Mouse (Mus musculus): ENCODE measurements around the gene Nlrc4.
A peak's percentile ranks its signal among the peaks of the same experiment; 100 is the strongest.
"Not testable (repeated sequence)": the region's sequence is repeated elsewhere in the genome, so short reads cannot be mapped to it uniquely, and the experiment has no call there.

Nlrc4 gene

DNA sequence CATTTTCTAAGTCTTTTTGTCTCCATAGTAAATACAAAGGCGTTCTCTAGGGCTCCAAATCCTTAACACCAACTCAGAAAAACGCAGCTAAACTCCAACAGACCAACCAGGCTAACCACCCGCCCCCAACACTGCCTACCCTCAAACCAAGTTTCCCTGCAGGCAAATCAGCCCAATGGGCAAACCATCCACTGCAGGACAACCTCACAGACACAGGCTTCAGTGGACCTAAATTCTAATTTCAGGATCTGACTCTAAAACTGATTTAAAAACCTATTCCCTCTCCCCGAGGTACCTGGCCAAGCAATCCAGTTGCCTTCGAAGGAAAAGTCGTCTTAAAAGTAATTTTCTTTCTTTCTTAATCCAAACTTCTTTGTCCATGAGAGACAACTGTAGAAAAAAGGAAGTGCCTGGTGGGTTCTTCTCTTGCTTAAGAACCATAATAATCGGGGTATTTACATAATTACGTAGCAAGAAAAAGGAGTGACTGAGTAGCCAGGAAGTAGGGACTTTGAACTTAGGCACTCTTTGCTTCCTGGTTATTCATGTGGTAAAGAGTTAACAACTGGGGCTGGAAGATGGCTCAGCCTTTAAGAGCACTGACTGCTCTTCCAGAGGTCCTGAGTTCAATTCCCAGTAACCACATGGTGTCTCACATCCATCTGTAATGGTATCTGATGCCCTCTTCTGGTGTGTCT lies at the start of gene Nlrc4:
Nlrc4 (minus strand) TSS at position 432 of the 698 bp plus-strand sequence.
- DNase-seq = no peak

DNA sequence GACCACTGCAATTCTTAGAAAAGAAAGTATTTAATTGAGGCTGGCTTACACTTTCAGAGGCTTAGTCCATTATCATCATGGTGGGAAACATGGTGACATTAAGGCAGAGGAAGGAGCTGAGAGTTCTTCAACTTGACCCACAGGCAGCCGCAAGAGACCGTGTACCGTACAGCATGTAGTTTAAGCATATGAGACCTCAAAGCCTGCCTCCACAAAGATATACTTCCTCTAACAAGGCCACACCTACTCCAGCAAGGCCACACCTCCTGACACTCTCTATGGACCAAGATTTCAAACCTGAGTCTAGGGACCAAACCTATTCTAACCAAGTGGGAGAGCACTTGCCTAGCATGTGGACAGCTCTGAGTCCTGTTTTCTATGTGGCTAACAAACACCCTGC lies 49.7 kb upstream of the Nlrc4 start:
- DNase-seq = no peak

DNA sequence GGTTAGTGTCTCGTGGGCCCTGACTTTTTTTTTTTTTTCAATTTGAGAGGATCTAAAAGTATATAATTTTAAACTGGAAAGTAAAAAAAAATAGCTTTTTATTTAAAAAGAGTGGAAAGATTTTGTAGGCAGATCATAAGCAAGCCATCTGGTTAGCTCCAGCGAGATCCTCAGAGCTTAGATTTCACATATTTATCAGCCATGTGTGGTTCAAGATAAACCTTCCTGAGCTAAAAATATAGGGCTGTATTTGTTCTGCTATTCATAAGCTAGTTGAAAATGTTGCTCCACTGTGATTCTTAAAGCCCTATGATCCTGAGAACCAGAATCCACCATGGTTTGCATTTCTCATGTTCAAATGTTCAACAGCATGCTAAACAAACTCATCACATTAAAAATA lies 49.0 kb upstream of the Nlrc4 start:
- no peak for DNase-seq

DNA sequence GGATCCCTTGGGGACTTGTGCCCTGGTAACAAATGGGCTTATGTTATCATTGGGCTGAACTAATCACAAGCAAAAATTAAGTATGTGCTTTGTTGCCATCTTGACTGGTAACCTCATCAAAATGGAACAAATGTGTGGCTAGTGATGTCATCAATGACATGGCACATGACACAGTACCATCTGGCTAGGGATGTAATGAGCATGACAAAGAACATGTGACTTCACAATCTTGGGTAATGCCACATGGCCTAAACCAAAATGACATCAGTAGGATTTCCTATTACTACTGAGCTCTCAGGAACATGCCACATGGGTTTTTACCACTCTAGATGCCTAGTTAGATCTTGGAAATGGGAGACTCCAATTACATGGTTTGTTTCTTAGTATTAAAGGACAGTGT lies 42.1 kb upstream of the Nlrc4 start:
- no peak for DNase-seq

DNA sequence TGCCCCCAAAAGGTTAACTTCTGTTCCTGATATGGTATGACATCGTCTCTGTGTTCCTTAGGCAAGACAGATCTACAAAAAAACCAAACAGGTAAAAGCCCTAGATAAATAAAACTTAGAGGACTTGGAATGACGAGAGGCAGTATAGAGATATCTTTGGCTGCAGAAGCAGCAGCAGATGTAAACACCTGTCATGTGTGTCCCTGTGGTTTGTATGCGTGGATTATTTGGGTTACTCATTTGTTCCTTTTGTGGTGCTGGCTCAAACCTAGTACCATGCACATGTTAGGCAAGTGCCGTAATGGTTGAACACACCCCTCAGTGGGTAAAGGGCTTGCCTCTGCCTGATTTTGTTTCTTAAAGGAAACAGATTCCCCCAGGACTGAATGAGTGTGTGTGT lies 41.3 kb upstream of the Nlrc4 start:
- DNase-seq = no peak

DNA sequence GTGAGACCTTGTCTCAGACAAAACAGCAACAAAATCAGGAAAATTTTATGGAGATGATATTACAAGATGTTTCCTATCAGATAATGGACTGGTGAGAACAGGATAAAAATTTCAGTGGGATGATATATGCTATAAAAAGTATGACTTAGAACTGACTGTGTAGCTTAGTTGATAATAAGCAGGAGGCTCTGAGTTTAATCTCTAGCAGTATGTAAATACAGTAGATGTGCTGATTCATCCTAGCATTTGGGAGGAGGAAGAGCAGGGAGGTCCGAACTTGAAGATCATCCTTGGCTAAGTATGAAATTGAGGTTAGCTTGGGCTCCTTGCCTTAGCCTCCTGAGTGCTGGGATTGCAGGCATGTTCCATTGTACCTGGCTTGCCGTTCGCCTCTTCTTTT lies 32.6 kb upstream of the Nlrc4 start:
- no peak for DNase-seq

DNA sequence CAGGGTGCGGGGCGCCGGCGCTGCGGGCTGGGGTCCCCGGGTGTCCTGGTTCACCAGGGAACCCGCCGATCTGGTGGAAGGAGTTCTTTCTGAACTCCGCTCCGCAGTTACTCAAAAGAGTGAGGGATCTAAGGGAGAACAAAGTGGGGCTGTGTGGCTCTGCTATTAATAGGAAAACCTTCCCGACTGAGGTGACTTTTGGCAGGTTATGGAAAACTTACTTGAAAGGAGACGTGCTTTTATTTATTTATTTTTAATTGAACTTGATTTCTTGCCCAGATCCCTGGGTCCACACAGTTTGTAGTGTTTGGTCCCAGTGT lies 30.9 kb upstream of the Nlrc4 start:
- DNase-seq = no peak

DNA sequence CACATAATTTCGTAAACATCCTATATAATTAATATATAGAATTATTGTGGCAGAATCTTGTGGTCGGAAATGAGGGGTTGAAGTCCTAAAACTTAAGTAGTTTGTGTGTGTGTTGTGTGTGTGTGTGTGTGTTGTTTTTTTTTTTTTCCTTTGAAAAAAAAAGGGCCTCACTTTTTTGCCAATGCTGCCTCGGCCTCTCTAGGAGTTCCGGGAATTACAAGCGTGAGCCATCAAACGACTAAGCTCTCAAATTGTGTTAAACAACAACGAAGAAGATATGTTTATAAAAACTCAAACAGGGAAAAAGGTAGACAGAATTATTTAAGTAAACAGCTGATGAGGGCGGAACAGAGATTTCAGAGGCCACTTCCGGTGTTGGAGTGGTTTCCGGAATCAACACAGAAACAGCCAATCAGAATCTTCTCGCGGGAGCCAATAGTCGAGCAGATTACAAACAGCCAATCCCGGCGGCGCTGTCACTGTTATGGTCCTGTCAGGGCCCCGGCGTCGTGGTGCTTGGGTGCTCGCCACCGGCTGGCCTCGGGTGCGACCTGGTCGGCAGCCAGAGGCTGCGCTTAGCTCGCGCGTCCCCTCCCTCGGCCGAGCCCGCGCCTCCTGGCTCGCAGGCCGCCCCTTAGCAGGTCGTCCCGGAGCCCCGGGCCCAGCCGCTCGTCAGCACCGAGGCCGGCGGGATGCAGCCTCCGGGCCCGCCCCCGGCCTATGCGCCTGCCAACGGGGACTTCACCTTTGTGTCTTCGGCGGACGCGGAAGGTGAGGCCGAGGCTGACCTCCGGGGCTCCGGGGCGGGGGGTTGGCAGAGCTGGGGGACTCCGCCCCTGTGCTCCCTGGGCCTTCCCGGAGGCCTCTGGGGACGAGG lies 30.3 kb upstream of the Nlrc4 start, which contains the start of gene Yipf4:
Yipf4 (plus strand) TSS at position 470 of the 877 bp plus-strand sequence.
- peak; percentile 87 to 94 for DNase-seq

DNA sequence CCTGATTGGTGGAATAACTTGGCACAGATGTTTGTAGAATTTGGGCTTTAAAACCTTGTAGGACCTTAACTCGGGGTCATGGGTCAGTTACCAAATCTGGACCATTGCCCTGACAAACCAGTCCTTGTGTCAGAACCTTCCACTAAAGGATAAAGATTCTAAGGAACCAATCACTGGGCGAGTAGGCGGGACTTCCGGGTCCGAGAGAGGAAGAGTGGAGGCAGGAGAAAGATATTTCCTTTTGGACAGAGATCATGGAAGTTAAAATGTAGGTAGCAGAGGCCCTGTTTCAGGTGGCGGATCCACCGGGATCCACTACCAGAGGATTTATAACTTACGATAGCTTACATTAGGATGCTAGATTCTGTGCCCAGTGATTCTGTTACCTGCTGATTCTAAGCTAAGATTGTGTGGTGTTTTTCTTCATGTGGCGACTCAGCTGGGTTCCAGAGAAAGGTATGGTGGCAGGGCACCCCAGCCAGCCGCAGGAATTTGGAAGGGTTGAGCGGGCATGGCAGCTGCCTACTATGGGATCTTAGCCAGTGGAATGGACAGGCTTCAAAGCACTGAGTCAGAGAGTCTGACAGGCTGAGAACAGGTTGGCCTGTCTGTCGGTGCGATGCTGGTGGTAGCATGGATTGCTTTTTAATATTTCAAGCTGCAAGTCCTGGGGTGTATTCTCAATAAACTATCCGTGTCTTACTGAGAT lies 21.6 kb upstream of the Nlrc4 start:
- no peak for DNase-seq

DNA sequence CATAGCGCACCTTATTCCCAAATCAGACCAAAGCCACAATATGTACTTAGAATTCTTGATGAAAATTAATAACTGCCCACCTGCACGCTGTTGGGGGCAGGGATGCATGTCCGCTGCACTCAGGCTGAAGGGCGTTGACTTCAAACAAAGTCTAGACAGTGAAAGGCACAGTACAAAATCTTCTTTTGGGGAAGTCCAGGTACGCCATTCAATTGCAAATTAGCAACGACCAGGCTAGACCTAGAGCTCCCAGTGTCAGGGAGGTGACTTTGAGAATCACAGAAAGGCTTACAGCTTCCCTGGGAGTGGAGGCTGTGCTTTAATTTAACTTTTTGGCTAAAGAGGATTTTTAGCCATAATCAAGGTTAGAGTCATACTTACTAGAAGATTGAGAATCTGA lies 11.2 kb upstream of the Nlrc4 start:
- DNase-seq = not testable (repeated sequence)

DNA sequence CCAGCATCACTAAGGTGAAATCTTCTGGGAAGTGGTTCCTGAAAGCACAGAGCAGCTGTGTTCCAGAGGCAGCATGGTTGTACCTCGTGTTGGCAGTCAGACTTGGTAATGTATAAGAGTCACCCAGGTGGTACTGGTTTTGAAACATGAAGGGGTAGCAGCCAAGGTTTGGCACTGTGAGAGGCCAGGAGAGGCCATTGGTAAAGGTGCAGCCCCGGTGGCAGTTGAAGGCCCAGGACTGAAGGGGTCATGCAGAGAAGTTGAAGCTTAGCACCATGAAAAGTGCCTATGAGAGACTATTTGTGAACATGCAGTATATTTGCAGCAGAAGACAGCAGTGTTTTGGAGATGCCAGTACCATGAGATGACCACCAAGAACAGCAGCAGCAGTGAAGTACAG lies 9.0 kb upstream of the Nlrc4 start:
- not testable (repeated sequence) for DNase-seq

DNA sequence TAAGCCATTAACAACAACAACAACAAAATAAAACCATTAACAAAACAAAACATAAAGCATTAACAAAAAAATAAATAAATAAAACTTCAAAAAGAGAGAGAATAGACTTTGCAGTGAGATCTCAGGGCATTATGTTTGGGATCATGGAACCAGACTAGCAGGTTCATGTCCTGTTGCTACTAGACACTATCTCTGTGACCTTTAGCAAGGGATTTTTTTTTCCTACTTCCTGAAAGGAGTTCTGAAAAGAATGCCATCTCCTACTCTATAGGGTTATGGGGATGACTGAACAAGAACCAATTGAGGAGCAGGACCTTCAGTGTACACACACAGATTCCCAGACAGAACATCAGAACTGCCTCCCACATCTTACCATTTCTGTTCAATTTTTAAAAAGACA lies 4.6 kb upstream of the Nlrc4 start:
- DNase-seq = no peak

DNA sequence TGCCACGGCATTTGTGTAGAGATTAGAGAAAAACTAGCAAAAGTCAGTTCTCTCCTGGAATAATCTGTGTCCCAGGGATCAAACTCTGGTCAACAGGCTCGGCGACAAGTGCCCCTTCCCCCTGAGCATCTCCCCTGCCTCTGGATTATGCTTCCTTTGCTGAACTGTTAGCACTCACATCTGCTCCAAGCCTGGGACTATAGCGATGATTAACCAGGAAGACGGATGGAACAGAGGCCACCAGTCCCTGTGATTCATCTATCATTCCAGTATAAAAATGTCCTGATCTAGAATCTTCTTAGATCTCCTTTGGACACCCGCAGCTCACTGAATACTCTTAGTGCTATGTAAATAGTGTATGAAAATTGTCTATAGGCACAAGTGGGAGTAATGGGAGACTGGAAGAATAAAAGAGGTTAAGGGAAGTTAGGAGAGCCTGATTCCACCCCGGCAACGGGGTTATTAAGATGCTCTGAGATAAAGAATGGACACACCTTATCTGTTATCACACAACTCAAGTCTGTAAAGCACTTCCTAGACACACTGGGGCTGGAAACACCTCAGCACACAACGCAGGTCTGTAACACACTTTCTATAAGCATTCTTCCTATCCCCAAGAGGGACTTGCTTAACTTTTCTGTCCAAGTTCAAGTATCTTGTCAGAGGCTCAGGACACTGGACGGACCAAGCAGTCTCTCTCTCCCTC lies 817 bp downstream of the Nlrc4 start:
- no peak for DNase-seq

DNA sequence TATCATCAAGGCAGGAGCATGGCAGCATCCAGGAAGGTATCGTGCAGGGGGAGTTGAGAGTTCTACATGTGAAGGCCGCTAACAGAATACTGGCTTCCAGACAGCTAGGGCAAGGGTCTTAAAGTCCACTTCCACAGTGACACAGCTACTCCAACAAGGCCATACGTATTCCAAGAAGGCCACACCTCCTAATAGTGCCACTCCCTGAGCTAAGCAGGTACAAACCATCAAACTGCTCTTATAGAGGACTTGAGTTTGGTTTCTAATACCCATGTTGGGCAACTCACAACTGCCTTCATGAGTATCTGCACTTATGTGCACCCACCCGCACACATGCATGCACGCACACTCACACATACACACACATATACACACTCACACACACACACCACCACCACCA lies 2.1 kb downstream of the Nlrc4 start:
- DNase-seq = no peak

DNA sequence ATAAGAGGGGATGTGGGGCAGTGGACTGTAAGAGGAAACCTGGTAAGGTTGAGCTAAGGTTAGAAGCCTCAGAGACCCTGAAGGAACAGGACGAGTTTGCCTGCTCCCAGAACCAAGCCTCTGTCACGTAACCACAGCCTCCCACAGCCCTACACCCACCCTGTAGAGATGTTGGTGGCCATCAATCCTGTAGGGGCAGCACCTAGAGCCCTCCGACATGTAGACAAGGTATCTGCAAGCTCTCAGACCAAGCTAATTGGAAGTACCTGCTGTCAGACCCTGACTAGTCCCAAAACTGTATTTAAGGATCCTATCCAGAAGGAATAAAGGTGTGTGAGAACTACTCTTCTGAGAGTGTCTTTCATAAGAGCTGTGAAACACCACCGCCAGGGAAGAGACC lies 3.5 kb downstream of the Nlrc4 start:
- no peak for DNase-seq

DNA sequence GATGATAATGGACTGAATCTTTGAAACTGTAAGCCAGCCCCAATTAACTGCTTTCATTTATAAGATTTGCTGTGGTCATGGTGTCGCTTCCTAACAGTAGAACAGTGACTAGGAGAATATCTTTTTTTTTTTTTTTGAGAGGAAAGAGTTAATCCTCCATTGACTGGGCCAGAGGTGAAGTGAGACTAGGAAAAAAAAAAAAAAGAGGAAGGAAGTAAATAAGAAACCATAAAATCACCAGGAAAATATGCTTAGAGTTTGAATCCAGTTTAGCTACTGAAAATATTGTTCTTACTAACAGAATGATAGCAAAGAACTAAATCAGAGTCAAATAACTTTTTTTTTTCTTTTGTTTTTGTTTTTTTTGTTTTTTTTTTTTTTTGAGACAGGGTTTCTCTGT lies 4.3 kb downstream of the Nlrc4 start:
- DNase-seq = no peak

DNA sequence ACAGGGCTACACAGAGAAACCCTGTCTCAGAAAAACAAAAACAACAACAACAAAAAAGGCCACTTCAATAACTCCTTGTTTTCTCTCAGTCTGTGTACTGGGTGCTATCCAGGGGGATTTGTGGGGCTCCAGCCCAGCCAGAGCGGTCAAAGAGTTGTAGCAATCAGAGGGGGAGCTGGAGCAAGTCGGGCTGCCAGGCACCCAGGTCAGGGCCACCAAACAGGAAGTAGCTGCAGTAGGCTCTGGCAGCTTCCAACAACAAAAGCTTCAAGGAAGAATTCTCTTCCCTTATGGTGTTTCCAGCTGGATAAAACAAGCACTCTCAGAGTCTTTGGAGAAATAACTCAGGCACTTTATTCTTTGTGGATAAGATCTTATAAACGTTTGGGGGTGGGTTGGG lies 5.0 kb downstream of the Nlrc4 start:
- DNase-seq = no peak

DNA sequence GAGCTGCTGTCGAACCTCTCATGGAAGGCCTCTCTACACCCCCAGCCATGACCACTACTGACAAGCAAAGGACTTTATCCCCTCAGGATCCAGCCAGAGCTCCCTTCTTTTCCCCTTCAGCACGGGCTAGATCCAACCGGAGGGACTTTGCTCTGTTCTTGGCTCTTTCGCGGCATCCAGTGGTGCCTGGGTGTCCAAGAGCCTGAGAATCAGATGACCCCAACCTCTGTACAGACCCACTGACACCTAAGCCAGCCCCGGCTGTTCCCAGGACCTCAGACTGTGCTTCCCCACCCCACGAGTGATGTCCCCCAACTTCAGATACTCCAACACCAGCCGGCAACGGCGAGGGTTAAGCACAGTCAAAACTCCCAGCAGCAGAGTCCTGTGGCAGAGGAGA lies 9.2 kb downstream of the Nlrc4 start:
- DNase-seq = no peak

DNA sequence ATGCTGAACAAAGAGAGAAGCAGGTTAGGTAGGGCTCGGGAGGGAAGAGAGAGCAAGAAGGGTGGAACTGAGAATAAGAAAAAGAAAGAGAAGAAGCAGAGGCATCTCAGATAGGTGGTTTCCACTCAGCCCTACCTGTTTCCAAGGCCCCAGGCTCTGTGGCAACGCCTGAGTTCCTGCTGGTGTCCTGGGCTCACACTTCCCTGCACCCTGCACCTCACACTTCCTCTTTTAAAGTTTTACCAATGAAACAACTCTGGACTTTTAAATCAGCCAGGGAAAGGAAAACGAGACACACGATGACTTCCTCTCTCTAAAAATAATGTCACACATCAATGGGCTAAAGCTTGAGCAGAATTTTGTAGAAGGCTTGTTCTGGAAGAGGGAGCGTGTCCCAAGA lies 18.5 kb downstream of the Nlrc4 start:
- no peak for DNase-seq

DNA sequence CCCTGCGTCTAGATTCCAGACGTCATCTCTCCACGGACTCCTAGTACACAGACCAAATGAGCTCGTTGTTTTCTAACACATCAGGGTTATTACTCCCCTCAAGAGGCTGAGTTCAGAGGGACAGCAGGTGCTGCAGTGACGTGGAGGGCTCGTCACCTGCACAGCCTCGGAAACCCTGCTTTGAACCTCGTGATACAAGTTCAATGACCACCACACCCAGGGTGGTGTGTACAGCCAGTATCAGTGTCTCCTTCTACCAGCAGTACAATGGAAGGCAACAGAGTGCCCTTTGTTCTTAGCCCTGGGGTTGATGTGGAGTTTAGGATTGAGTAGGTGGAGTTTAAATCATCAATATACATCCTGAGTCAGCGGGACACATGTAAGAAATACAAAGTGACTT lies 21.2 kb downstream of the Nlrc4 start:
- DNase-seq = no peak

DNA sequence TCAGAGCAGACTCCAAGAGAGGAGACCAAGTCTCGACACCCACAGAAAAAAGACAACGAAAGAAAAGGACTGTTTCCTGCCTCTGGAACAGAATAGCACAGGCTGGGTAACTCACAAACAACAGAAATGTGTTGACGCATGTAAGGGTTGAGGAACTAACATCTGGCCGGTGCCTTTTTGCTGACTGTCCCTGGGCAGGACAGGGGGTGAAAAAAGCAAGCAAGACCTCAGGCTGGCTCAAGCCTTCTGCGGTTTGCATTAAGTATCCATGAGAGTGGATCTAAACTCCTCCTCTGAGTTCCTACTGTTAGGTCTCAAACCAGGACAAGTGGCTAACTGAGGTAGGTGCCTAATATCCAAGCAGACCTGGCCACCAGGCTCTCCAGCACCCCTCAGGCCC lies 26.3 kb downstream of the Nlrc4 start:
- no peak for DNase-seq

DNA sequence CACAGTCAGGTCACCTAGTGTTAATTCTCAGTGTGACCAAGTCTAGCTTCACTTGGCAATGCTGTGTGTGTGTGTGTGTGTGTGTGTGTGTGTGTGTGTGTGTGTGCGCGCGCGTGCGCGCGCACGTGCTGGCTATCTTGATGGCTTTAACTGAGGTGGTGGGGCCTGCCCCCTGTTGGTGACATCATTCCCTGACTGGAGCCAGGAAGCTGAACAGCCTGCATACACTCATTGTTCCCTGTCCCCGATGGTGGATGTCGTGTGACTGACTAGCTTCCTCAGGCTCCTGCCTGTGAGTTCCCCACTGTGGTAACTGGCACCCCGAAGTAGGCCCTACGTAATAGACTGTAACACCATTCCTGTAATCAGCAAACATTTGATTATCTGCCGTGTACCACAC lies 27.5 kb downstream of the Nlrc4 start:
- DNase-seq = no peak

DNA sequence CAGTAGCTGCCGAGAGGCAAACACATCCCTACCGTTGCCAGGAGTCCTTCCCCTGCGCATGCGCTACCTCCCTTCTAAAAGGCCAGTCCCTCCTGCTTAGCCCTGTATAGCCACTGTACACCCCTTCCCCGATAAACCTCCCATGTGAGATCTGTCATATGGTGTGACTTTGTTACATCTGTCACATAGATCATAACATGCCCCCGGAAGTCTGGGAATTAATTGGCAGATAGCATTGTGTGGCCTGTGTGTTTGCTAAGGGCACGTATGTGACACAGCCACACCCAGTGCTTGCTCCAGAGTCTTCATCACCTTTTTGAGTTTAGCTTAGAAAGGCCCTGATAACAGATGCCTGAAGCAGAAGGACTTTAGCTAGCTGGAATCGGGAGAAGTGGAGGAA lies 28.9 kb downstream of the Nlrc4 start:
- no peak for DNase-seq

Measured in thymus, adult 18-20 months (tissue).